Mouse (Mus musculus) heart, postnatal 10 days (tissue): ENCODE measurements around the gene Tpcn1. TPM values are rescaled to one million over a fixed set of nuclear protein-coding genes. Genes with fewer than 3 reads are reported as not detected.
A peak's percentile ranks its signal among the peaks of the same experiment; 100 is the strongest.

Source experiments
- DNase-seq, 2 experiments: peaks; one replicate each; pipeline ENCODE4 v3.0.0; 2021
- intact Hi-C: fragments of 180-260 bp; cut with DNase I; formaldehyde crosslinking; loops from one replicate; pipeline ENCODE4 v1.15.1; 2025
- total RNA-seq, 2 experiments: library from RNA; stranded (reverse); gene quantifications; 2 replicates each; pipeline ENCODE4 v1.2.3; 2021

Gene Tpcn1
- 10 to 100 TPM; 33.0 to 38.7 TPM for total RNA-seq

GRCm38 (mm10) chr5:120588569-120589094, at the start of gene Tpcn1, which contains the start of gene Iqcd:
Gene Tpcn1 (minus strand): TSS chr5:120588673.
Gene Iqcd (plus strand): TSS chr5:120589016.
- intact Hi-C loops: loop anchor here (5.0 kb wide), 1 partner anchor 81 kb away; no protein-coding TSS in a partner anchor
- peak; percentile 99 to 100 for DNase-seq

GRCm38 (mm10) chr5:120635633-120636032, 47.2 kb upstream of the Tpcn1 start:
- no peak for DNase-seq

GRCm38 (mm10) chr5:120634860-120635259, 46.4 kb upstream of the Tpcn1 start:
- DNase-seq: no peak
- intact Hi-C loops: no loop called here

More at GRCm38 (mm10) chr5:120635633-120636032, 47.2 kb upstream of the Tpcn1 start:
- intact Hi-C loops: no loop called here

- intact Hi-C loops: no loop called here
These were observed 45.7 kb upstream of the Tpcn1 start, which contains the start of gene Cfap73 for GRCm38 (mm10) chr5:120634131-120634530. Gene Cfap73 (minus strand): TSS chr5:120634235.

GRCm38 (mm10) chr5:120631892-120632291, 43.4 kb upstream of the Tpcn1 start:
- intact Hi-C loops: no loop called here
- DNase-seq: no peak

More at GRCm38 (mm10) chr5:120634131-120634530, 45.7 kb upstream of the Tpcn1 start, which contains the start of gene Cfap73:
- peak in 1 of 2 experiments; percentile 32 for DNase-seq

- intact Hi-C loops: no loop called here
- DNase-seq: no peak
These were observed 42.7 kb upstream of the Tpcn1 start for GRCm38 (mm10) chr5:120631128-120631527.

GRCm38 (mm10) chr5:120628624-120629023, 40.2 kb upstream of the Tpcn1 start:
- DNase-seq: peak in 1 of 2 experiments; percentile 47
- intact Hi-C loops: no loop called here

GRCm38 (mm10) chr5:120627515-120628300, 39.2 kb upstream of the Tpcn1 start:
- DNase-seq: no peak
- intact Hi-C loops: no loop called here

GRCm38 (mm10) chr5:120626399-120626798, 37.9 kb upstream of the Tpcn1 start:
- intact Hi-C loops: no loop called here
- no peak for DNase-seq

GRCm38 (mm10) chr5:120624427-120624826, 36.0 kb upstream of the Tpcn1 start:
- DNase-seq: no peak
- intact Hi-C loops: no loop called here

- intact Hi-C loops: no loop called here
- no peak for DNase-seq
These were observed 33.9 kb upstream of the Tpcn1 start for GRCm38 (mm10) chr5:120622198-120622851.

- intact Hi-C loops: loop anchor here (2.0 kb wide), 1 partner anchor 93 kb away; no protein-coding TSS in a partner anchor
- no peak for DNase-seq
These were observed 33.3 kb upstream of the Tpcn1 start for GRCm38 (mm10) chr5:120621846-120622197.

GRCm38 (mm10) chr5:120621078-120621765, 32.7 kb upstream of the Tpcn1 start:
- intact Hi-C loops: loop anchor here (2.0 kb wide), 1 partner anchor 94 kb away; no protein-coding TSS in a partner anchor
- no peak for DNase-seq

- intact Hi-C loops: loop anchor here (1.0 to 2.0 kb wide), 3 partner anchors 53 to 126 kb away; no protein-coding TSS in a partner anchor
- peak; percentile 84 to 90 for DNase-seq
These were observed 32.1 kb upstream of the Tpcn1 start for GRCm38 (mm10) chr5:120620375-120621077.

GRCm38 (mm10) chr5:120619201-120619600, 30.7 kb upstream of the Tpcn1 start:
- intact Hi-C loops: no loop called here
- peak in 1 of 2 experiments; percentile 64 for DNase-seq

GRCm38 (mm10) chr5:120618778-120619177, 30.3 kb upstream of the Tpcn1 start:
- intact Hi-C loops: no loop called here
- no peak for DNase-seq

- no peak for DNase-seq
- intact Hi-C loops: no loop called here
These were observed 27.4 kb upstream of the Tpcn1 start for GRCm38 (mm10) chr5:120615903-120616302.

GRCm38 (mm10) chr5:120612822-120613604, 24.5 kb upstream of the Tpcn1 start:
- DNase-seq: peak; percentile 100
- intact Hi-C loops: no loop called here

GRCm38 (mm10) chr5:120612442-120612821, 24.0 kb upstream of the Tpcn1 start, which contains the start of the genes Rita1 and Ddx54:
Gene Rita1 (minus strand): TSS chr5:120612589.
Gene Ddx54 (plus strand): TSS chr5:120612739.
- peak; percentile 98 for DNase-seq
- intact Hi-C loops: no loop called here
